Mouse (Mus musculus): ENCODE results near the gene Sox1. TPM values are rescaled to one million over a fixed set of nuclear protein-coding genes. Genes with fewer than 3 reads are reported as not detected.

Gene Sox1
- polyA plus RNA-seq, 1 experiment from 2014 or later: not detected

GRCm38 (mm10) chr8:12392801-12393200, 2.3 kb upstream of the Sox1 start:
- Histone ChIP-seq H3K9ac (replicated peaks) (no peak overlapping the region), H3K4me3 (ENCODE audit: low read depth, low read length) (no peak overlapping the region), H3K27ac (ENCODE audit: low read depth) (no peak overlapping the region), H3K27me3 (ENCODE audit: insufficient read depth, low read length) (peaks cover 98% of the 10 kb centered on the region), H3K9me3 (ENCODE audit: low read length) (no peaks in the 10 kb centered on the region), H3K4me1 (ENCODE audit: insufficient read depth) (no peaks in the 10 kb centered on the region), H3K4me2 (ENCODE audit: low read depth, low read length) (no peak overlapping the region), H3K36me3 (replicated peaks; ENCODE audit: insufficient read depth, low read length) (no peaks in the 10 kb centered on the region)
- no peak for DNase-seq
- no peak for TF ChIP-seq CTCF (IDR thresholded peaks at IDR 0.05; ENCODE audit: low read depth)
- TF ChIP-seq EP300 (IDR thresholded peaks at IDR 0.05; ENCODE audit: low read depth): no peak
- ATAC-seq: no peak
- 9% methylated on average over 1 of the region's 1 CpGs for WGBS (ENCODE audit: insufficient replicate concordance)

DNA sequence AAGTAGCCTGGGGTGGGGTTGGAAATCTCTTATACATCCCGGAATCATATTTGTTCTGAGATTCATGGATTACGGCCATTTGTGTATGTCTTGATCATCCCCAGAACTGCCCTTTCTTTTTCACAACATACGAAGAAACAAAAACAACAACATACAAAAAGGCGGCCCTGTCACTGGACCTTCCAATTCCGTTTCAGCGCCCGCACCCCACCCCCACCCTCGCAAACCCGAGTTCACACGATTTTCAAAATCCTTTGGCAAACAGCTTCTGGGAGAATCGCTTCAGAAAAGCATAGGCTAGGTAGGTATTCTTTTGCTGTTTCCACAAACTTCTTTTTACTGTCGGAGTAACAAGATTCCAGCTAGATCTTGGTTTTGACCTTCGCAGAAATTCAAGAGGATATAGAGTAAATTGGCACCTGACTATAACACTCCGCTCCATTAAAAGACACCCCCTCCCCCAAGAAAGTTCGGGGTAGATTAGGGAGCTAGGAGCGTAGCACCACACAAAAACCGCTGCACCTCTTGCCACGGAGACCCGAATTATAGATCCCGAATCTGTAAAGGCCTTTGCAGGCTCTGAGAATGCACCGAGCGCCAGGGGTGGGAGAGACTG, 602 bp upstream of the Sox1 start:
- H3K4me3 ChIP-seq (ENCODE audit: low read depth, low read length): peak overlapping the region; percentile 22; the same call in 1 of the 2 replicates
- H3K36me3 ChIP-seq (replicated peaks; ENCODE audit: insufficient read depth, low read length): no peaks in the 10 kb centered on the region
- H3K4me2 ChIP-seq (ENCODE audit: low read depth, low read length): no peak overlapping the region; the same call in 1 of the 2 replicates
- no peaks in the 10 kb centered on the region for H3K9me3 ChIP-seq (ENCODE audit: low read length)
- H3K4me1 ChIP-seq (ENCODE audit: insufficient read depth): no peaks in the 10 kb centered on the region
- TF ChIP-seq EP300 (IDR thresholded peaks at IDR 0.05; ENCODE audit: low read depth) (no peak), CTCF (IDR thresholded peaks at IDR 0.05; ENCODE audit: low read depth) (no peak)
- 3% methylated on average over 22 of the region's 22 CpGs for WGBS (ENCODE audit: insufficient replicate concordance)
- DNase-seq: no peak
- H3K27ac ChIP-seq (ENCODE audit: low read depth): no peak overlapping the region
- no peak for ATAC-seq
- H3K27me3 ChIP-seq (ENCODE audit: insufficient read depth, low read length): peaks cover 96% of the 10 kb centered on the region
- H3K9ac ChIP-seq (replicated peaks): no peak overlapping the region

- Histone ChIP-seq H3K9ac (replicated peaks) (no peak overlapping the region), H3K4me1 (ENCODE audit: insufficient read depth) (no peaks in the 10 kb centered on the region), H3K27ac (ENCODE audit: low read depth) (no peak overlapping the region), H3K27me3 (ENCODE audit: insufficient read depth, low read length) (peaks cover 96% of the 10 kb centered on the region), H3K4me2 (ENCODE audit: low read depth, low read length) (peak overlapping the region; percentile 22; the same call in 1 of the 2 replicates), H3K36me3 (replicated peaks; ENCODE audit: insufficient read depth, low read length) (no peaks in the 10 kb centered on the region), H3K4me3 (ENCODE audit: low read depth, low read length) (peak overlapping the region; percentile 6; the same call in 1 of the 2 replicates), H3K9me3 (ENCODE audit: low read length) (no peaks in the 10 kb centered on the region)
- 2% methylated on average over 75 of the region's 118 CpGs for WGBS (ENCODE audit: insufficient replicate concordance)
- TF ChIP-seq EP300 (IDR thresholded peaks at IDR 0.05; ENCODE audit: low read depth) (no peak), CTCF (IDR thresholded peaks at IDR 0.05; ENCODE audit: low read depth) (no peak)
- DNase-seq: peak; percentile 16
- ATAC-seq: no peak
Measured at GRCm38 (mm10) chr8:12396501-12397345, 1.6 kb downstream of the Sox1 start.

DNA sequence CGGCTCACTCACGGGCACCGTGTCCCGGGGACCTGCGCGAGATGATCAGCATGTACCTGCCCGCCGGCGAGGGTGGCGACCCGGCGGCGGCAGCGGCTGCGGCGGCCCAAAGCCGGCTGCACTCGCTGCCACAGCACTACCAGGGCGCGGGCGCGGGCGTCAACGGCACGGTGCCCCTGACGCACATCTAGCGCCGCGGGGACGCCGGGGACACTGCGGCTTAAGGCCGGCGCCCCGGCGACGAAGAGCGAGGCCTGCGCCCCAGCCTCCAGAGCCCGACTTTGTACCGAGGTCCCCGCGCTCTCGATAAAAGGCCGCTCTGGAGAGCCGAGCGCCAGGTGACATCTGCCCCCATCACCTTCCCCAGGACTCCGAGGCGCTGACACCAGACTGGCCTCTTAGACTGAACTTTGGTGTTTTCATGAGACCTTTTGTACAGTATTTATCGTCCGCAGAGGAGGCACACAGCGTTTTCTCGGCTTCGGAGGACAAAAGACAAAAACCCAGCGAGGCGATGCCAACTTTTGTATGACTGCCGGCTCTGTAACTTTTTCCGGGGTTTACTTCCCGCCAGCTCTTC, 2.3 kb downstream of the Sox1 start:
- DNase-seq (no peak), ATAC-seq (no peak)
- H3K4me1 ChIP-seq (ENCODE audit: insufficient read depth): no peaks in the 10 kb centered on the region
- H3K27ac ChIP-seq (ENCODE audit: low read depth): no peak overlapping the region
- H3K4me3 ChIP-seq (ENCODE audit: low read depth, low read length): no peak overlapping the region
- H3K27me3 ChIP-seq (ENCODE audit: insufficient read depth, low read length): peaks cover 96% of the 10 kb centered on the region
- no peak overlapping the region for H3K4me2 ChIP-seq (ENCODE audit: low read depth, low read length)
- no peak overlapping the region for H3K9ac ChIP-seq (replicated peaks)
- 2% methylated on average over 58 of the region's 59 CpGs for WGBS (ENCODE audit: insufficient replicate concordance)
- H3K36me3 ChIP-seq (replicated peaks; ENCODE audit: insufficient read depth, low read length): no peaks in the 10 kb centered on the region
- TF ChIP-seq CTCF (IDR thresholded peaks at IDR 0.05; ENCODE audit: low read depth): no peak
- TF ChIP-seq EP300 (IDR thresholded peaks at IDR 0.05; ENCODE audit: low read depth): no peak
- H3K9me3 ChIP-seq (ENCODE audit: low read length): no peaks in the 10 kb centered on the region

DNA sequence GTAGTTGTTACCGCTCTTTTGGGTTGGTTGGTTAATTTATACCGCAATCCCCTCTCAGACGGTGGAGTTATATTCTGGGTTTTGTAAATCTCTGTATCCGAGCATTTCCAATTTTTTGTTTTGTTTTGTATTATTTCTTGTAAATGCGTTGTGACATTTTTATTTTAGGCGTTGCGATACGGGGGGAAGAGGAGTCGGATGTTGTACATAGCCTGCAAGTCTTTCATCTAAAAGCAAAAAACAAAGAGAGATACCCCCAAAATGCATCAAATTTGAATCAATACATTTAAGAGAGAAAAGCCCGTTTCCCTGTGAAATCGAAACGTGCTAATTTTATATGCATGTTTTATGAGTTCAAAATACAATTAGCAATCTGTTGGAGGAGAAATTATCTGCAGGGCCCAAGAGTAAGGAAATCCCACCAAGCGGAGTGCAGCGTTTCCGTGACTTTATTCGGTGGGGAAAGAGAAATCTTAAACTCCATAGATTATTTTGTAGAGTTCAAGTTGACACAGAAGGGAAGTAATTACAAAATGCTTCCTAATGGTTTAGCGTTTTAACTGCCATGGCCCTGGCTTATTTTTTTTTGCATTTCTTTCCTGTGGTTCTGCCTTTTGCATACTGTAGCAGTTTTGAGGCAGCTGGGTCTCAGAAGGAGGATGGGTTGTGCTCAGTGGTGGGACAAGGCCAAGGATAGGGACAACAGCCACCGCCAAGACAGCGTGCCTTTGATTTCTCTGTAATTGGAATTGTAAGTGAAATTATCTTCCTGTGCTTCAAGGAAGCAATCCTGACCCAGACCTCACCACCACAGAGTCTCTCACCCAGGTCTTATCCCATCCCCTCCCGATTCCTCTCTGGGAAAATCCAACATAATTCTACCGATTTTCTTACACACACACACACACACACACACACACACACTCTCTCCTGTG, 3.2 kb downstream of the Sox1 start:
- no peaks in the 10 kb centered on the region for H3K9me3 ChIP-seq (ENCODE audit: low read length)
- no peak overlapping the region for H3K4me2 ChIP-seq (ENCODE audit: low read depth, low read length)
- WGBS (ENCODE audit: insufficient replicate concordance): 3% methylated on average over 21 of the region's 21 CpGs
- peaks cover 96% of the 10 kb centered on the region for H3K27me3 ChIP-seq (ENCODE audit: insufficient read depth, low read length)
- no peak overlapping the region for H3K9ac ChIP-seq (replicated peaks)
- TF ChIP-seq EP300 (IDR thresholded peaks at IDR 0.05; ENCODE audit: low read depth) (no peak), CTCF (IDR thresholded peaks at IDR 0.05; ENCODE audit: low read depth) (no peak)
- H3K36me3 ChIP-seq (replicated peaks; ENCODE audit: insufficient read depth, low read length): no peaks in the 10 kb centered on the region
- H3K4me1 ChIP-seq (ENCODE audit: insufficient read depth): no peaks in the 10 kb centered on the region
- DNase-seq (no peak), ATAC-seq (no peak)
- no peak overlapping the region for H3K4me3 ChIP-seq (ENCODE audit: low read depth, low read length)
- H3K27ac ChIP-seq (ENCODE audit: low read depth): no peak overlapping the region
